Mouse (Mus musculus): ENCODE data around the gene Igsf9.

The Igsf9 gene

GRCm38 (mm10) chr1:172515396-172515795, 33.8 kb downstream of the Igsf9 start:
- no peak for DNase-seq (ENCODE audit: extremely low spot score, low spot score)

DNA sequence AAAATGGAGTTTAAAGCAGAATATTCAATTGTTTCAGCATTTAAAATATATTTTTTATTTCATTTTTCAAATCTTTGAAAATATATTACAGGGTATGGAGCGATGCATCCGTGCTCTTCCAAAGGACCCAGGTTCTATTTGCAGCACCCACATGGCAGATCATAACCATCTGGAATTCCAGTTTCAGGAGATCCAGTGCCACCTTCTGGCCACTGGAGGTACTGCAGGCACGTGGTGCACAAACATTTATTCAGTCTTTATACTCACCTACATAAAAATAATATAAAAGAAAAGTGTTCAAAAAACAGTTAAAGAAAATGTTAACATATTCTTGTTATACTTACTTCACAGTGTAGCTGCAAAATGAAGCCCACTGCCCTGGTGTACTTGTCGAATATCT, 36.4 kb downstream of the Igsf9 start:
- no peak for DNase-seq (ENCODE audit: extremely low spot score, low spot score)

DNA sequence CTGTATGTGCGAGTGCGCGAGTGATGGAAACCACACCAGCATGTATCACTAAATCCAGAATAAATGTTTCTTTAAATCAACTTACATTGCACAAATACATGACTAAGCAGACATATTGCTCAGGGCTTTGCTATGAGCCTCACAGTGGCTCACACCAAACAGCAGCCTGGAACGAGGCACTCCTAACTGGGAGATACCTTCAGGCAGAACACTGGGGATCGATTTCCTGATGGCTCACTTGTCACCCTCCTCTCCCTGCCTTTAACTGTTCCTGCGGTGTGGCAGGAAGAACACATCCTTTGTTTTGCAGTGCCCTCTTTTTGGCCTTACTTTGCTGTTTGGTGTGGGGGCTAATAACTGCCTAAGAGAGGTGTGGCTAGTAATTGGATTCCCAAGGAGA, 38.1 kb downstream of the Igsf9 start:
- no peak for DNase-seq (ENCODE audit: extremely low spot score, low spot score)

- peak; percentile 93 for DNase-seq (ENCODE audit: extremely low spot score, low spot score)
Measured at GRCm38 (mm10) chr1:172520576-172521440, 39.2 kb downstream of the Igsf9 start, which contains the start of gene Cfap45. TSS of gene Cfap45 (plus strand) at chr1:172520801.

DNA sequence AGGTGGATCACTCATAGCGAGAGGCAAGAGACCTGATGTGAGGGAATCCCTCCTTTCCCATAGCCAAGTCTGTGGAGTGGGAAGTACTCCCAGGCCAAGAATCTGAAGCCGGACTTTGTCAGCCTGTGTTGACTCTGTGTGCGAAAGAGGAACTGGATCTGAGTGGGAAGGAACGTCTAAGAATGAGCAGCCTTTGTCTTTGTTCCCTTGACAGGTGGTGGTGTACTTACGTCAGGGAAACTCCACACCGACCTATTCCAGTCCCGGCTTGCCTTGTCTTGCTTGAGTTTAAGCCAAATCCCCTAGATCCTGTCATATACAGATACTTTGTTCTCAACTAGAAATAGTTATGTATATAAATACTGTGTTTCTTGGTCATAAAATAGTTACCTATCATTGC, 40.9 kb downstream of the Igsf9 start:
- DNase-seq (ENCODE audit: extremely low spot score, low spot score): no peak

GRCm38 (mm10) chr1:172523699-172524101, 42.1 kb downstream of the Igsf9 start:
- no peak for DNase-seq (ENCODE audit: extremely low spot score, low spot score)

- DNase-seq (ENCODE audit: extremely low spot score, low spot score): peak; percentile 49
Measured at GRCm38 (mm10) chr1:172525027-172525764, 43.6 kb downstream of the Igsf9 start.

GRCm38 (mm10) chr1:172525971-172526370, 44.4 kb downstream of the Igsf9 start:
- DNase-seq (ENCODE audit: extremely low spot score, low spot score): no peak

DNA sequence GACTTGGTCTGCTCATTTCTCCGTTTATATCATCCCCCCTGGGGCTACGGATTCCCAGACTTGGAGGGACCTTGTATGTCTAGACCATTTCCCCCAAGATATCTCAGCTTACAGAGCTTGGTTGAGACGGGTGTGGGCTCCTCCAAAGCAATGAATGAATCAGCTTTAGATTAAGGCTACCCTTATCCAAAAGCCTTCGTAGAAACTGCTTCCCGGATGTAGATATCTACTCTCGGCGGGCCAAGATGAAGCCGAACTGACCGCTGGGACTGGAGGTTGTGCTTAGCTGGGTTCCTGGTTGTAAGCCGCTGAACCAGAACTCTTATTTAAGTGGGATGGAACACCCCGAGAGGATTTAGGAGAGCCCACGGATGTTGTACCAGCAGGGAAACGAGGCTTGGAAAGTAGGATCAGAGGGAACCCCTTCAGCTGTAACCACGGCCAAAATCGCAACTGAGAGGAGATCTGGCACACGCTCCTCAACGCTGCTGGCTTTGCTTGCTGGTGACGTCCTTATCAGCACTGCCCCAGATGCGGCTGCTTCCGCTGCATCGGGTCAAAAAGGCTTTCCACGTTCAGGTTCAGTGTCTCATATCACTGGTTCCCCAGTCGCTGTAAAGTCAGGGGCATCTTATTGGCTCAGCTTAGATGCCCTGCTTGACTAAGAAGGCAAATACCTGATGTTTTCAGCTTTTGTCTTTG, 44.9 kb downstream of the Igsf9 start:
- no peak for DNase-seq (ENCODE audit: extremely low spot score, low spot score)

DNA sequence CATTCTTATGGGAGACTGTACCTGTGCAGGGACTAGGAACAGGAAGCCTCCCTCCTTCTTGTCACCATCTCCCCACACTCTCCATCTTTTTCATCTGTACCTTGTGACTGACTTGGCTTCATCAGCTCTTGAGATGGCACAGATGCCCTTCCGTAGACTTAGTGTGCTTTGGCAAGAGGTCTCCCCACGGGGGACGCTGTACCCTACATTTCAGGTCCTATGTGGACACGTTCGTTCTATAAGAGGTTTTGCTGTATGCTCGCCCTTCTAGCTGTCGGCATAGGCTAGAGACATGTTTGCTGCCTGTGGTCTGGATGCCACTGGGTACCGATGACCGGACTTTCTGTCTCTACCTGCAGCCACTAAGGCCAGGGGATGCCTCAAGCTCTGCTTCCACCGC, 45.8 kb downstream of the Igsf9 start:
- DNase-seq (ENCODE audit: extremely low spot score, low spot score): no peak

GRCm38 (mm10) chr1:172528701-172529100, 47.1 kb downstream of the Igsf9 start:
- peak; percentile 84 for DNase-seq (ENCODE audit: extremely low spot score, low spot score)

DNA sequence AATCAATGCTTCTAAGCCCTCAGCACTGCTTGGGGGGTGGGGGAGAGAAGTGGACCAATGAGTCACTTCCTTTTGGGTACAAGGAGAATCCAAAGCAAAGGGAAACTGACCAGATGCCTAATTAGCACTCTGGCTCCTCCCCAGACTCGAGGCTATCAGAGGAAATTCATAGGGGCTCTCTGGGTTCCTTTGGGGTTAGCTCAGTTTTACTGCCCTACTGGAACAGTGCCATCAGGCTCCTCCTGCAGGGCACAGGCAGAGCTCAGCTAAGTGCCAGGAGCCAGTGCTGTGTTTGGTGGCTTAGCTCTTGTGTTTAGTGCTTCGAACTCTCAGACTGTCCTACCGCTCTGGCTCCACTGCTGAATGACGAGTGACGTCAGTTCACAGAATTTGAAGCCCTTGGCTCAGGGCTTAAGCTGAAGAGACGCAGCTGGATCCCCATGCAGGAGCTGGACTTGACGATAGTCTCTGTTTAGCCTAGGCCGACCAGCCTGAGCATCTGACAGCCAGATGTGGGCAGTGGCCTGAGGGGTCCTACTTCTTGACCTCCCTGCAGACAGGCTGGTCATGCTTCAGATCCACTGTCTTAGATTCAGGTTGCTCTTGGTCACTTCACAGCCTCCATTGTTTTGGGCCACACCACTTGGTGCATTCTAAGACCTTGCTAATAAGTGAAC, 49.1 kb downstream of the Igsf9 start:
- DNase-seq (ENCODE audit: extremely low spot score, low spot score): peak; percentile 61

DNA sequence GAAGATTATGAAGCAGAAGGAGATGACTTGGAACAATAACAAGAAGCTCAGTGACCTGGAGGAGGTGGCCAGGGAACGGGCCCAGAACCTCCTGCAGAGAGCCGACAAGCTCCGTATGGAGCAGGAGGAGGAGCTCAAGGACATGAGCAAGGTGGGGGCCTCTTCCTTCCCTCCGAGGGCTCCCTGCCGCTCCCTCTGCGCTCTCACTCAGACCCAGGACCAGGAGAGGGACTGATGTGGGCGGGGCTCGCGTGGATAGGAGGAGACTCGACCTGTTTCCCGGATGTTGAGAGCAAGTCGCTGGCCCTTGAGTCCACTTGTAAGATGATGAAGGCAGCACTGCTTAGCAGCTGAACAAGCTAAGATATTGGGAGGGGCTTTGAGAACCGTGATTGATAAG, 51.0 kb downstream of the Igsf9 start:
- DNase-seq (ENCODE audit: extremely low spot score, low spot score): peak; percentile 62

GRCm38 (mm10) chr1:172535116-172535515, 53.5 kb downstream of the Igsf9 start:
- DNase-seq (ENCODE audit: extremely low spot score, low spot score): no peak

DNA sequence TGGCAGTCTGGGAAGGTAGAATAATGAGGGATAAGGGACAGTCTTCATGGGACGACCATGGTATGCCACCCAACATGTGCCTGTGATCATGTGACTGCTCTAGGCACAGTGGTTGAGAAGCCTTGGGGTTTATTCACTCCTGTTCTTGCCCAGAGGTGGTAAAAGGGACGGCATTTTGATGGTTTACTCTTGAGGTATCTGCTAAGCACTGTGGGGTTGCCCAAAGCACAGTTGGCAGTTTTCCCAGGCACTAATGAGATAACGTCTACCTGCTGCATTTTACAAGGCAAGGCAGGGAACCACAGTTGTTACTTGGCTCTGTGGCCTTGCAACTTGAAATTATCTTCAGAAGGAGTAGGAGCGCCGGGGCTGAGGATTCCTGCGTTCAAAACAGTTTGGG, 58.2 kb downstream of the Igsf9 start:
- no peak for DNase-seq (ENCODE audit: extremely low spot score, low spot score)

DNA sequence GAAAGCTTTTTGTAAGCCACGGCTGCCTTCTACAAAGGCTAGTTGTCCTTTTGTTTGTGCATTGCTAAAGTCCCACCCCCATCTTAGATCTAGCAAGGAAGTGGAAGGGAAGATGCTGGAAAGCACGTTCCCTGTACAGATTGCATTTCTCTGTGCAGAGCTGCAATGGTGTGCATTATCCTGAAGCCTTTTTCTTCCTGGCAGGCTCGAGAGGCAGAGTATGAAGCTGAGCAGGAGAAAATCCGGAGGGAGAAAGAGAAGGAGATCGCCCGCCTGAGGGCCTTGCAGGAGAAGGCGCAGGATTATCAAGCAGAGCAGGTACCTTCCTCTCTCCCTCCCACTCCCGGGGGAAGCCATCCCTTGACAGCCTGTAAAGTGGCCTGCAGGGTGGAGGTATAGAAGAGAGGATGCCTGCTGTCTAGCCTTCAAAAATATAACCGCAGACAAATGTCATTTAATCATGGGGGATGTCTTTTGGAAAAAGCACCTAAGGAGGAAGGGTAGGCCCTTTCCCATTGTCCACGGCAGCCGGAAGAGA, 58.8 kb downstream of the Igsf9 start:
- DNase-seq (ENCODE audit: extremely low spot score, low spot score): no peak

GRCm38 (mm10) chr1:172546062-172546461, 64.5 kb downstream of the Igsf9 start:
- no peak for DNase-seq (ENCODE audit: extremely low spot score, low spot score)

Data from neural tube, embryonic 10.5 days (tissue).